Mouse (Mus musculus) bone marrow, adult 2 months (tissue): ENCODE measurements around the gene Phykpl.

ENCODE experiments used
- CTCF ChIP-seq: fragments of 200-500 bp; IDR thresholded peaks from 2 replicates; pipeline ENCODE4 v1.5.1; 2011; ENCODE audit warnings: low read length, control low read depth; ENCODE audit not compliant: control insufficient read depth, insufficient read depth
- POLR2A ChIP-seq: fragments of 200-500 bp; IDR thresholded peaks from 2 replicates; pipeline ENCODE4 v1.6.1; 2011; ENCODE audit warnings: low read depth, mild to moderate bottlenecking, control low read depth, low read length, borderline replicate concordance; ENCODE audit not compliant: control insufficient read depth

DNA sequence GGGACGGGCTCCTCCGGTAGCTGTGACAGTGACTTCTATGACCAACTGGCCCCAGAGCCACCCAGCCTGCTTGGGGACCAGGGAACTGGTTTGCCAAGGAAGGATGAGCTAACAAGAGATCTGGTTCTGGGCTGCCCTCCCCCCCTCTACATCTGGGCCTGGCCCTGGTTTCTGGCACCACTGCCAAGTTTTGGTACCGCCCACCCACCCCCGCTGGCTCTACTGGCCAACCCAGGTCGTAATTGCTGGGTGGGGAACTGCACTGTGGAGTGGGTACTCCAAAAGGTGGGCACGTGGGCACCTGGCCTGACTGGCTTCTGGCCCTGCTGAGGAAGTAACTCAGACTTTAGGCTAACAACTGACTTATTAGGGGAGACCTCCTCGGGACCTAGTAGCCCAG lies 56.2 kb downstream of the Phykpl start:
- TF ChIP-seq CTCF: no peak
- TF ChIP-seq POLR2A: no peak
